Mouse (Mus musculus): ENCODE results near the gene Prss56.

- TF ChIP-seq POLR2A (IDR thresholded peaks at IDR 0.05; ENCODE audit: low read depth, low read length) (no peak), BHLHE40 (IDR thresholded peaks at IDR 0.05; ENCODE audit: low read depth, low read length) (no peak), HCFC1 (IDR thresholded peaks at IDR 0.05; ENCODE audit: low read depth, low read length) (no peak), UBTF (IDR thresholded peaks at IDR 0.05; ENCODE audit: low read depth, low read length) (no peak), ELF1 (IDR thresholded peaks at IDR 0.05; ENCODE audit: low read depth, low read length) (no peak), MXI1 (IDR thresholded peaks at IDR 0.05; ENCODE audit: low read depth, low read length) (no peak), NELFE (IDR thresholded peaks at IDR 0.05; ENCODE audit: low read depth, low read length) (no peak)
Measured at GRCm38 (mm10) chr1:87154501-87155120, 28.5 kb upstream of the Prss56 start.
